Mouse (Mus musculus) heart, postnatal 0 days (tissue): Measurements from ENCODE around the gene Slc25a15. TPM values are rescaled to one million over a fixed set of nuclear protein-coding genes. Genes with fewer than 3 reads are reported as not detected.

Experiments
- ATAC-seq: fragments of 200-750 bp; cut with Nextera tagmentation; 2 replicates; pipeline ENCODE4 v1.8.0; 2017; ENCODE audit warnings: low read depth, moderate number of reproducible peaks, moderate library complexity; ENCODE audit not compliant: insufficient read depth
- DNase-seq: peaks from one replicate; pipeline ENCODE4 v3.0.0-alpha.2; 2016; ENCODE audit warnings: low spot score
- H3K27ac ChIP-seq: fragments of 300-500 bp; sonication (generic); 2 replicates; pipeline ENCODE4 v1.5.1; 2014; ENCODE audit warnings: low read depth, mild to moderate bottlenecking
- H3K27me3 ChIP-seq: fragments of 300-500 bp; sonication (generic); 2 replicates; pipeline ENCODE4 v1.6.1; 2014; ENCODE audit warnings: low read length, mixed read lengths; ENCODE audit not compliant: control insufficient read depth, insufficient read depth
- H3K36me3 ChIP-seq: fragments of 300-500 bp; sonication (generic); replicated peaks from 2 replicates; pipeline ENCODE4 v1.6.1; 2014; ENCODE audit warnings: low read length, mixed read lengths; ENCODE audit not compliant: control insufficient read depth, insufficient read depth
- H3K4me1 ChIP-seq: fragments of 300-500 bp; sonication (generic); 2 replicates; pipeline ENCODE4 v1.6.1; 2014; ENCODE audit warnings: antibody characterized with exemption; ENCODE audit not compliant: control insufficient read depth, insufficient read depth
- H3K4me2 ChIP-seq: fragments of 300-500 bp; sonication (generic); 2 replicates; pipeline ENCODE4 v1.6.1; 2014; ENCODE audit warnings: low read depth, mild to moderate bottlenecking, low read length, moderate library complexity
- H3K4me3 ChIP-seq: fragments of 300-500 bp; sonication (generic); 2 replicates; pipeline ENCODE4 v1.5.1; 2014; ENCODE audit warnings: low read depth, low read length
- H3K9ac ChIP-seq: fragments of 300-500 bp; sonication (generic); replicated peaks from 2 replicates; pipeline ENCODE4 v1.6.1; 2014; ENCODE audit warnings: low read depth, low read length, mixed read lengths
- H3K9me3 ChIP-seq: fragments of 300-500 bp; sonication (generic); replicated peaks from 2 replicates; pipeline ENCODE4 v1.6.1; 2016; ENCODE audit warnings: low read length; ENCODE audit not compliant: control insufficient read depth
- CTCF ChIP-seq: IDR thresholded peaks from 2 replicates; pipeline ENCODE4 v1.5.1; 2016; ENCODE audit warnings: antibody characterized with exemption, control low read depth, low read depth
- EP300 ChIP-seq: IDR thresholded peaks from 2 replicates; pipeline ENCODE4 v1.6.1; 2016; ENCODE audit warnings: antibody characterized with exemption, low read depth
- WGBS: fragments of 180-500 bp; shearing (Covaris S2); extraction: QIAGEN DNeasy Blood & Tissue Kit; methylation state at CpG from one replicate; pipeline ENCODE4 v1.1.7; 2014; 5-methylcytosine and 5-hydroxymethylcytosine counted together
- polyA plus RNA-seq: library from polyadenylated mRNA; unstranded; fragments of >200 nt; fragmentation: Nextera tagmentation; extraction: Ambion mirVana; gene quantifications from 2 replicates; pipeline ENCODE4 v1.2.1, GENCODE M21; 2015
- total RNA-seq: library from RNA; depleted of rRNA; stranded (reverse); fragments of >200 nt; gene quantifications from 2 replicates; pipeline ENCODE4 v1.2.3, GENCODE M21; 2014; ENCODE audit warnings: low replicate concordance

The Slc25a15 gene
- total and polyA plus RNA-seq, 2 experiments from 2014 or later = 8.3 to 10.8 TPM

DNA sequence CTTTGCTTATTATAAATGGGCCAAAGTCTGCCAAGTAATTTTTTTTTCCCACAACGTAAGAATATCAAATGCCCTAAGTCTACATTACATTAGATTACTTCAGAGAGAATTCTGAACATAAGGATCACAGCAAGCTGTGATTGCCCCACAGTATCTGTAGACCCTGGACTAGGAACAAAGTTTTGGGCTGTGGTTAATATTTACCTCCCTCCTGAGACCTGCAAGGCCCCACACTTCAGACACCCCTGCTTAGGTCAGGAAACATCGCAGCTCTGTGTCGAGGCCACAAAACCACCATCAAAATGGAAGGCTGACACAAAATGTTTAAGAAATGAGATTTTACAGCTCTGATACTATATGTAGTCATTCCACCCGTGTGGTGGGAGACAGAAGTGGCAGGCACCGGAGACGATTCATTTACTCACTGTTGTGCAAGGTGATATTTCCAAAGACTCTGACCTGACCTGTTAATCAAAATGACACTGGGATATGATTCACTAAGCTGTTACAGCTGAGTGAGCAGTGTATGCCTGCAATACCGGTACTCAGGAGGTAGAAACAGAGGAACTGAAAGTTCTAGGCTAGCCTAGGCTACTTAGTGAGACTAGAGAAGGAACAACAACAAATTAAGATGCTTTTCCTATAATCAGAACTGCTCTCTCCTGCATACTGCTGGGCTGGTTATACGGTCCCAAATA lies 7.5 kb downstream of the Slc25a15 start:
- H3K27ac ChIP-seq = no peak overlapping the region
- H3K9me3 ChIP-seq = no peaks in the 10 kb centered on the region
- H3K4me2 ChIP-seq = no peak overlapping the region
- no peaks in the 10 kb centered on the region for H3K27me3 ChIP-seq
- H3K4me3 ChIP-seq = no peak overlapping the region
- H3K9ac ChIP-seq = no peak overlapping the region
- peaks cover 25% of the 10 kb centered on the region for H3K36me3 ChIP-seq
- no peak for ATAC-seq
- WGBS = 87% methylated on average over 8 of the region's 8 CpGs
- TF ChIP-seq EP300 (no peak), CTCF (no peak)
- no peak for DNase-seq
- H3K4me1 ChIP-seq = no peaks in the 10 kb centered on the region

- Histone ChIP-seq H3K27me3 (no peaks in the 10 kb centered on the region), H3K4me2 (no peak overlapping the region), H3K9me3 (no peaks in the 10 kb centered on the region), H3K4me3 (no peak overlapping the region), H3K9ac (no peak overlapping the region), H3K36me3 (peaks cover 30% of the 10 kb centered on the region), H3K27ac (no peak overlapping the region), H3K4me1 (no peaks in the 10 kb centered on the region)
- TF ChIP-seq EP300 = no peak
- peak; percentile 3; the same call in 1 of the 2 replicates for TF ChIP-seq CTCF
- ATAC-seq (no peak), DNase-seq (no peak)
- WGBS = 74% methylated on average over 10 of the region's 10 CpGs
These were observed 8.5 kb downstream of the Slc25a15 start for GRCm38 (mm10) chr8:22389874-22390273.

GRCm38 (mm10) chr8:22385158-22385557 lies 13.2 kb downstream of the Slc25a15 start:
- no peak for DNase-seq
- H3K27me3 ChIP-seq = no peaks in the 10 kb centered on the region
- no peak overlapping the region for H3K4me2 ChIP-seq
- ATAC-seq = no peak
- no peak for TF ChIP-seq EP300
- no peak for TF ChIP-seq CTCF
- WGBS = 91% methylated on average over 6 of the region's 6 CpGs
- H3K4me1 ChIP-seq = no peaks in the 10 kb centered on the region
- no peak overlapping the region for H3K27ac ChIP-seq
- H3K9me3 ChIP-seq = no peaks in the 10 kb centered on the region
- no peak overlapping the region for H3K4me3 ChIP-seq
- H3K36me3 ChIP-seq = peaks cover 55% of the 10 kb centered on the region
- H3K9ac ChIP-seq = no peak overlapping the region

- no peak overlapping the region for H3K4me2 ChIP-seq
- peak; percentile 39; the same call in 1 of the 2 replicates for ATAC-seq
- no peaks in the 10 kb centered on the region for H3K27me3 ChIP-seq
- no peak for DNase-seq
- 0 out of 2 replicates have a peak overlapping the region, but pooled peaks have one; percentile 6 for H3K4me3 ChIP-seq
- H3K36me3 ChIP-seq = peaks cover 45% of the 10 kb centered on the region
- no peaks in the 10 kb centered on the region for H3K4me1 ChIP-seq
- H3K9me3 ChIP-seq = no peaks in the 10 kb centered on the region
- TF ChIP-seq CTCF (no peak; the same call in 1 of the 2 replicates), EP300 (no peak)
- H3K9ac ChIP-seq = no peak overlapping the region
- no peak overlapping the region; the same call in 1 of the 2 replicates for H3K27ac ChIP-seq
- 70% methylated on average over 19 of the region's 19 CpGs for WGBS
These were observed 15.4 kb downstream of the Slc25a15 start for GRCm38 (mm10) chr8:22382824-22383595.

DNA sequence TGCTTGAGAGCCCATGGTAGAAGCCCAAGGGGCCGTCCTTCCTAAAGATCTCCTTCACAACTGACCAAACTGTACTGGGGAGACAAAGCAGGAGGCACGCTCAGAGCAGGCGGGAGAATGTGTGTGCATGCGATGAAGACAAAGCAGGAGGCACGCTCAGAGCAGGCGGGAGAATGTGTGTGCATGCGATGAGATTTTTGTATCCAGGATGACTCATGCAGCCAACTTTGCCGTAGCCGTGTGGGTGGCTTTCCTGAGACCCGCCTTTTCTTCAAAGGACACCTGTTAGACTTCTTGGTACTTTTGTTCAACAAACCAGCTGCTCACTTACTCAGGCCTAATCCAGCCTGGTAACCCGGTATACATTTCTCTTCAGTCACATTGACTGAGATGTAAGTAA lies 17.5 kb downstream of the Slc25a15 start:
- no peaks in the 10 kb centered on the region for H3K27me3 ChIP-seq
- H3K27ac ChIP-seq = no peak overlapping the region
- H3K4me3 ChIP-seq = no peak overlapping the region
- H3K36me3 ChIP-seq = peaks cover 46% of the 10 kb centered on the region
- DNase-seq (no peak), ATAC-seq (no peak)
- H3K4me2 ChIP-seq = no peak overlapping the region
- TF ChIP-seq EP300 (no peak), CTCF (no peak)
- H3K9ac ChIP-seq = no peak overlapping the region
- no peaks in the 10 kb centered on the region for H3K9me3 ChIP-seq
- WGBS = 91% methylated on average over 11 of the region's 11 CpGs
- no peaks in the 10 kb centered on the region for H3K4me1 ChIP-seq
